Mouse (Mus musculus): ENCODE data around the gene Ms4a6b. TPM values are rescaled to one million over a fixed set of nuclear protein-coding genes. Genes with fewer than 3 reads are reported as not detected.
"Not testable (repeated sequence)": the region's sequence is repeated elsewhere in the genome, so short reads cannot be mapped to it uniquely, and the experiment has no call there.

Ms4a6b gene
- polyA plus RNA-seq, 1 experiment from 2014 or later = 3.1 TPM

DNA sequence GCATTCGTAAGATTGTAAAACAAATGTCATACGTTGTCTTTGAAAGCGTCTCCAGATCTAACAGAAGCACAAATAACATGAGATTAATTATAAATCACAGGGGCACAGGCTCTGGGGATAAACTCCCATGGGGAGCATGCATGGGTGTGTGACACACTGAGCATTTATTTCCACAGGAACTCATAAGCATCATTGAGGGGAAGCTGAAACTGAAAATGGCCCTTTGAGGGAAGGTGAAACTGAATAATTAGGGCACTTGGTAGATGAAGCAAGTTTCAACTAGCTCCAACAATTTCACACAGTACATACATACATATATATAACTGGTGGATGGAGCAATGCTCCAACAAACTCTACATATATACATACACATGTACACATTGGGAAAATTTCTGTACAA is 21.8 kb upstream of the Ms4a6b start:
- no peak for ATAC-seq (ENCODE audit: insufficient number of reproducible peaks, insufficient read depth, low FRiP score, low TSS enrichment)
- Histone ChIP-seq H3K4me1 (no peaks in the 10 kb centered on the region), H3K4me2 (replicated peaks) (no peak overlapping the region), H3K9me3 (no peaks in the 10 kb centered on the region), H3K4me3 (no peak overlapping the region), H3K27ac (no peak overlapping the region), H3K27me3 (no peaks in the 10 kb centered on the region), H3K9ac (no peak overlapping the region), H3K36me3 (no peaks in the 10 kb centered on the region)
- 87% methylated on average over 3 of the region's 3 CpGs for WGBS

DNA sequence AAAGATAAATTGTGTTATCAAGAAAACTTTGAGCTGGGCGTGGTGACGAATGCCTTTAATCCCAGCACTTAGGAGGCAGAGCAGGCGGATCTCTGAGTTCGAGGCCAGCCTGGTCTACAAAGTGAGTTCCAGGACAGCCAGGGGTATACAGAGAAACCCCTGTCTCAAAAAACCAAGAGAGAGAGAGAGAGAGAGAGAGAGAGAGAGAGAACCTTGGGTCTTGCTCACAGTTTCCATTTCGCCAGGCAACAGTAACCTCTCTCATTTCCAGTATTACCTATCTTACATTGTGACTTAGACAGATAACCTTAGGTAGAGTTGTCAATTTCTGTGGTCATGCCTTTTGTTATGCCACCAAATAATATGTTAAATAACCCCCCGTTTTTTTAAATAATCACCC is 20.0 kb upstream of the Ms4a6b start:
- Histone ChIP-seq H3K4me1 (no peaks in the 10 kb centered on the region), H3K4me3 (no peak overlapping the region), H3K4me2 (replicated peaks) (no peak overlapping the region), H3K27ac (no peak overlapping the region), H3K36me3 (no peaks in the 10 kb centered on the region), H3K27me3 (no peaks in the 10 kb centered on the region), H3K9me3 (no peaks in the 10 kb centered on the region), H3K9ac (no peak overlapping the region)
- WGBS = 85% methylated on average over 6 of the region's 6 CpGs
- ATAC-seq (ENCODE audit: insufficient number of reproducible peaks, insufficient read depth, low FRiP score, low TSS enrichment) = no peak

DNA sequence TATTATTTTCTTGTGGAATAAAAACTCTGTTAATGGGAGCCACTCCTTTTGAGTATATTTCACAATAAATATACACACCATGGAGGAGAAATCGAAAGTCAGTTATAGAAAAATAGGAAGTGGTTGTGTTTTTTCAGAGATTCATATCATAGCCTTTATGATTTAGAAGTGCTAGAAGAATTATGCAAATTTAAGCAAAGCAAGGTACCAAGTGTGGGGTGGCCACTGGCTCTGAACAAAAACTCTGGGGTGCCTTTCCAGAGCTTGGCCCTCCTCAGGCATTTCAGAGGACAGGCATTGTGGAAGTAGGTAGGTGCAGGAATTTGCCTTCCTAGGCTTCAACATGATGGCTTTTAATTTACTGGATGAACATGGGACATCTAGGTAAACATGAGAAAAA is 19.0 kb upstream of the Ms4a6b start:
- not testable (repeated sequence) for H3K27me3 ChIP-seq; H3K4me3 ChIP-seq; H3K27ac ChIP-seq; ATAC-seq (ENCODE audit: insufficient number of reproducible peaks, insufficient read depth, low FRiP score, low TSS enrichment); H3K4me2 ChIP-seq (replicated peaks); H3K9me3 ChIP-seq; H3K9ac ChIP-seq; H3K4me1 ChIP-seq; H3K36me3 ChIP-seq
- 76% methylated on average over 1 of the region's 1 CpGs for WGBS

DNA sequence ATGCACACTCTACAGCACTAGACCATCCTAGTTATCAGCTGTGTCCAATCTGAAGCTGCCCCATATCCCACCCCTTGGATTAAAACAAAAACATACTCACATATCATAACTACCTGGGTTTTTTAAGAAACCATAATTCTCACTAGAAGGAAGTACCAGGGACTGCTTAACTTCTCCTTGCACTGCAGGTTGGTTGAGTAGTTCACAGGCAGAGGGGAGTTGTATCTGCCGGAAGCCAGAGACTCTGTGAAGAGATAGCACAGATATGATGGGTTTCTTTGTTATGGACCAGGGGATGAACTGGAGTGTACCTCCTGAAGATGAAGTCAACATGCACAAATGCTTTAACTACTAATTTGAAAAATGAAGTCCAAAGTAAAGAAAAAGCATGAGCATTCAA is 15.5 kb upstream of the Ms4a6b start:
- Histone ChIP-seq H3K9ac (no peak overlapping the region), H3K4me3 (no peak overlapping the region), H3K27me3 (no peaks in the 10 kb centered on the region), H3K4me2 (replicated peaks) (no peak overlapping the region), H3K27ac (no peak overlapping the region), H3K4me1 (no peaks in the 10 kb centered on the region), H3K36me3 (no peaks in the 10 kb centered on the region), H3K9me3 (no peaks in the 10 kb centered on the region)
- 97% methylated on average over 1 of the region's 1 CpGs for WGBS
- no peak for ATAC-seq (ENCODE audit: insufficient number of reproducible peaks, insufficient read depth, low FRiP score, low TSS enrichment)

DNA sequence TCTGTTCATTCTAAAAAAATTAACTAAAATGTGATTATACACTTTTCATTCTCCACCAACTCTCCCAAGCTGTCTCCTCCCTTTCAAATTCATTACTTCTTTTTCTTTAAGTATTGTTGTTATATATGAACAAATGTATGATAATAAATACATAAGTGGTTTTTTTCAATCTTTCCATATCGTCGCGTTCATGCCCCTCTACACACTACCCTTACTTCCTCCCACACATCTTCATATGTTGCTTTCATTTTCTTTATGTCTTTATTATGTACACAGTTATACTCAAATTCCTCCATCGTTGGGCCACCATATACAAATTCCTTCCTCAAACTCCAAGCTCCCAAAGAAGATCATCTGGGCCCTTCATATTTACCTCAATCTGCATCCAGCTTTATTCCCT is 15.0 kb upstream of the Ms4a6b start:
- ATAC-seq (ENCODE audit: insufficient number of reproducible peaks, insufficient read depth, low FRiP score, low TSS enrichment) = no peak
- WGBS = 89% methylated on average over 4 of the region's 4 CpGs
- Histone ChIP-seq H3K36me3 (no peaks in the 10 kb centered on the region), H3K27me3 (no peaks in the 10 kb centered on the region), H3K4me3 (no peak overlapping the region), H3K9me3 (no peaks in the 10 kb centered on the region), H3K27ac (no peak overlapping the region), H3K9ac (no peak overlapping the region), H3K4me1 (no peaks in the 10 kb centered on the region), H3K4me2 (replicated peaks) (no peak overlapping the region)

DNA sequence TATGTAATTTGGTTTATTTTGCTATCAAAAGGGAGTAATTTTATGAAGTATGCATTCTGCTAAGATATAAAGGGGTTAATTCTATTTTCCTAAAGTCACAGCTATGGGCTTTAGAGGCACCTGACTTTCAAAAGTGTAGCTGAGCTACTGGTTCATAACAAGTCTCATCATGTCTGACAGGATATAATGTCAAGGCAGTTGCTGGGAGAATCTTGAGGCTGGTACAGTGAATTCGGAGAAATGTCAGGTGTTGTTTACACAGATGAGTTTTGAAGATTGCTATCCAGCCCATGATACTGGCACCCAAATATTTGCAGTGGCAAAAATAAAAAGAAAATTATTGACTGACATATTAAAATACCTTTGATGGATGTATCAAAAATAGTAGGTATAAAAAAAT is 11.5 kb upstream of the Ms4a6b start:
- no peaks in the 10 kb centered on the region for H3K4me1 ChIP-seq
- H3K36me3 ChIP-seq = no peaks in the 10 kb centered on the region
- H3K27me3 ChIP-seq = no peaks in the 10 kb centered on the region
- H3K27ac ChIP-seq = no peak overlapping the region
- H3K4me2 ChIP-seq (replicated peaks) = no peak overlapping the region
- H3K9me3 ChIP-seq = no peaks in the 10 kb centered on the region
- H3K9ac ChIP-seq = no peak overlapping the region
- ATAC-seq (ENCODE audit: insufficient number of reproducible peaks, insufficient read depth, low FRiP score, low TSS enrichment) = no peak
- WGBS = 76% methylated on average over 1 of the region's 1 CpGs
- H3K4me3 ChIP-seq = no peak overlapping the region

DNA sequence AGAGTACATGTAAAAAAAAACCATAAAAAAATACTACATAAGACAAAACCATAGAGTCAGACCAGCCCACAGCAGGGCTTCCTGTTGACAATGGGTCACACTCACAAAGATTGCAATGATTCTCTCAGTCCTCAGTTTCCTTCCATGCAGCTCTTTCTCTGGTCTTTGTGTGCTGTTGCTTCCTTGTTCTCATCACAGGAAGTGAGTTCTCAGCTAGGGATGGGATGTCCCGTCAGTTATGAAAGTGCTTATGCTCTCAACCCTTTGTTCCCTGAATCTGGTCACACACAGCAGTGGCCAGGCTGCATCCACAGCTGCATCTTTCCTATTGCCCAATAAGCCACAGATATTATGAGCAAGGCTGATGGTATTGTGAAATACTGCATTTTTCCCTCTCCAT is 2.9 kb upstream of the Ms4a6b start:
- Histone ChIP-seq H3K4me1 (no peaks in the 10 kb centered on the region), H3K4me2 (replicated peaks) (no peak overlapping the region), H3K9ac (no peak overlapping the region), H3K27me3 (no peaks in the 10 kb centered on the region), H3K9me3 (no peaks in the 10 kb centered on the region), H3K27ac (no peak overlapping the region), H3K4me3 (no peak overlapping the region), H3K36me3 (no peaks in the 10 kb centered on the region)
- ATAC-seq (ENCODE audit: insufficient number of reproducible peaks, insufficient read depth, low FRiP score, low TSS enrichment) = no peak
- WGBS = 56% methylated on average over 1 of the region's 1 CpGs

DNA sequence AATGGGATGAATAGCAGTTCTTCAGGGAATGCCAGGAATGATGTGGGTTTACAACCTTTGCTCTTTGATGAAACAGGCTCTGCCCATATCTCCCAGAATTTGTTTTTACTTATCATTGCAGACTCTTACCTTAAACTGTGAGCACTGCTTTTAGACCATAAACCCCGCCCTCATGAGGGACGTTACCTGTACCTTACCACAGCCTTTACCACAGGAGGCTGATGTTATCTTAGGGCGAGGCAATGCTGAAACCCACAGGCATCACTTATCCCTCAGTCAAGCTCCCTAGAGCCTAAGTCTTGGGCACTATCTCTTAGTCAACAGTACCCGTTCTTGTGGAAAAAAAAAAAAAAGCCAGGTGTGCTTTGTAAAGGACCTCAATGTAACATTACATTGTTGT is 533 bp downstream of the Ms4a6b start:
- no peaks in the 10 kb centered on the region for H3K4me1 ChIP-seq
- no peaks in the 10 kb centered on the region for H3K9me3 ChIP-seq
- H3K27me3 ChIP-seq = no peaks in the 10 kb centered on the region
- H3K27ac ChIP-seq = no peak overlapping the region
- no peak for ATAC-seq (ENCODE audit: insufficient number of reproducible peaks, insufficient read depth, low FRiP score, low TSS enrichment)
- no peak overlapping the region for H3K4me3 ChIP-seq
- H3K9ac ChIP-seq = no peak overlapping the region
- 73% methylated on average over 4 of the region's 4 CpGs for WGBS
- no peaks in the 10 kb centered on the region for H3K36me3 ChIP-seq
- no peak overlapping the region for H3K4me2 ChIP-seq (replicated peaks)

DNA sequence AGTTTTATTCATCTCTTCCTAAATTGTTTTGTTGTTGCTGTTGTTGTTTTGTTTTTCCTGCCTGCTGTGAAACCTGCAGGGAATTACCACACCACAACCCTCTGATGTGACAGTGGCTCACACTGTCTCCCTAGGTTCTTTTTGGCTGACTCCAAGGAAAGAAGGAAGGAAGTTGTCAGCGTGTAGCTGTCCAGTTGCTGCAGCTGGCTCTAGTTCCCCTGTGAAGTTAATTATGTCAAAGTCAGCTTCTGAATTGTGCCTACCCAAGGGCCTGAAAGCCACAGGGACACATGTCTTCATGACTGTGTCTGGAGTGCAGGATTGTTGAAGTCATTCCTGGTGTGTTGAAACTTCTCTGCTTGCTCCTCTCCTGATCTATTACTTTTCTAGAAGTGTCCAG is 1.1 kb downstream of the Ms4a6b start:
- WGBS = 36% methylated on average over 1 of the region's 1 CpGs
- not testable (repeated sequence) for H3K9me3 ChIP-seq

DNA sequence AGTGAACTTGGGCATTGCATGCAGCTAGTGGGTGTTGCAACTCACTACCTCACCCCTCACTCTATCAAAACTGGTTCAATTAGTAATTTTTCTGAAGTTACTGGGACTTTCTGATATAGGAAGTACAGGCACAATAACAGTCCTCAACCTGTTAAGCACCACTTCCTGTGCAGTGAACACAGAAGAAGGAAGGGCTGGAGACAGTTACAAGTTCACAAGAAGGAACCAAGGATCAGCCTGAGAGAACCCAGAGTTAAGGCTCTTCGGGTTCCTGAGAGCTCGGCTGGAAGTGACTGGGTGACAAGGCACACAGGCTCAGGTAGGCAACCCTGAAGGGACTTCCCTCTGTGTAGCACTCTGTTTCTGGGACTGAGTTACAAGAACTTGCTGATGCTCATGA is 2.0 kb downstream of the Ms4a6b start:
- not testable (repeated sequence) for H3K4me3 ChIP-seq; H3K4me1 ChIP-seq; H3K27ac ChIP-seq; H3K27me3 ChIP-seq; H3K9ac ChIP-seq; H3K36me3 ChIP-seq; ATAC-seq (ENCODE audit: insufficient number of reproducible peaks, insufficient read depth, low FRiP score, low TSS enrichment); H3K9me3 ChIP-seq; H3K4me2 ChIP-seq (replicated peaks)
- 85% methylated on average over 2 of the region's 2 CpGs for whole genome bisulfite sequencing

More for the DNA sequence above, 1.1 kb downstream of the Ms4a6b start:
- not testable (repeated sequence) for H3K27ac ChIP-seq; H3K4me3 ChIP-seq; H3K9ac ChIP-seq; H3K4me1 ChIP-seq; H3K4me2 ChIP-seq (replicated peaks); ATAC-seq (ENCODE audit: insufficient number of reproducible peaks, insufficient read depth, low FRiP score, low TSS enrichment); H3K36me3 ChIP-seq; H3K27me3 ChIP-seq

DNA sequence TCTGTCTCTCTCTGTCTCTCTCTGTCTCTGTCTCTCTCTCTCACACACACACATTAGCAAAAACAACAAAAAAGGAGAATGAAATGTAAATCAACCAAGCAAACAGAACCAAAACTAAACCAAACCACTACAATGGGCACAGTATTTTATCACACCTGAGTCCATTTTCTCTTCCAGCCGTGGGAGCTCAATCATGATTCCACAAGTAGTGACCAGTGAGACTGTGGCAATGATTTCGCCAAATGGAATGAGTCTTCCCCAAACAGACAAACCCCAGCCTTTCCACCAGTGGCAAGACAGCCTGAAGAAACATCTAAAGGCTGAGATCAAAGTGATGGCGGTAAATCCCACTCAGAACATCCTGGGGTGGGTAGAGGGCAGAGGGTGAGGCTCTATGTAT is 3.8 kb downstream of the Ms4a6b start:
- Histone ChIP-seq H3K27ac (no peak overlapping the region), H3K36me3 (no peaks in the 10 kb centered on the region), H3K9me3 (no peaks in the 10 kb centered on the region), H3K27me3 (no peaks in the 10 kb centered on the region), H3K4me3 (no peak overlapping the region), H3K4me2 (replicated peaks) (no peak overlapping the region), H3K9ac (no peak overlapping the region), H3K4me1 (no peaks in the 10 kb centered on the region)
- ATAC-seq (ENCODE audit: insufficient number of reproducible peaks, insufficient read depth, low FRiP score, low TSS enrichment) = no peak
- 82% methylated on average over 3 of the region's 3 CpGs for WGBS

DNA sequence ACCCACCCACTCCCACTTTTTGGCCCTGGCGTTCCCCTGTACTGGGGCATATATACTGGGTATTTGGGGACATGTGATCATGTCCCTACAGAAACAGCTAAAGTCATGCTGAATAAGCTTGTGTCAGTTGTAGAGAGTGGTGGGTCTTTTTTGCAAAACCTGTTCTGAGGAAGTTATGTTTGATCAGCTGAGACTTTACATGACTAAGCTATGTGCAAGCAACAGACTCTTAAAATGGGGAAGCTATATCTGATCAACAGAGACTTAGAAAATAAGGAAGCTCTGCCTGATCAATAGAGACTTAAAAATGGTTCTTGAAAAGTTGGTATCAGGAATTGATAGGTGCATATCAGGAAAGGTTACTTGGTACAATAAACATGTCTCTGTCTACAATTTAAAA is 17.1 kb downstream of the Ms4a6b start:
- no peaks in the 10 kb centered on the region for H3K4me1 ChIP-seq
- H3K9me3 ChIP-seq = no peaks in the 10 kb centered on the region
- no peak overlapping the region for H3K4me3 ChIP-seq
- no peaks in the 10 kb centered on the region for H3K27me3 ChIP-seq
- H3K27ac ChIP-seq = no peak overlapping the region
- no peak overlapping the region for H3K4me2 ChIP-seq (replicated peaks)
- H3K36me3 ChIP-seq = no peaks in the 10 kb centered on the region
- 91% methylated on average over 1 of the region's 1 CpGs for WGBS
- no peak overlapping the region for H3K9ac ChIP-seq
- ATAC-seq (ENCODE audit: insufficient number of reproducible peaks, insufficient read depth, low FRiP score, low TSS enrichment) = no peak

DNA sequence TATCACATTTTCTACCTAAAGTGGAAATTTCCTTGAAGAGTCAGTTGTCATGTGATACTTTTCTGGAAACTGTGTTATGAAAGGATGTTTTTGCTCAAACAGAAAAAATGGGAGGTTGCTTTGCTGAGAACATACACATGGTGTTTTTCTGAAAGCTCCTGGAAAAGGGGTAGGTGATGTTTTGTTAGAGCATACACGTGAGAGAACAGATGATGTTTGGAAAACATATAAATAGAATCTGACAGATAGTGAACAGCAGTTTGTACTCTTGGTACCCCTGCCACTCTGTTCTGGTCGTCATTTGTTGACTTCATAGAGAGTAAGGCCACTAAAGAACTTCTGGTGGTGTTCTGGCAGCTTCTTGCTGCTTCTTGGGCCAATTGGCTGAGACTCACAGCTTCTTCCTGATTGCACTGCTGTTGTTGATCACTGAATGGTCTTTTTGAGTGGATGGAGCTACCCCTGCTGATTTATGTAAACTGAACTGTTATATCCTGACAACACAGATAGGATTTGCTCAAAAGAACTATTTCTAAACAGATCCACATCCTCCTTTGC is 17.7 kb downstream of the Ms4a6b start:
- Histone ChIP-seq H3K4me1 (no peaks in the 10 kb centered on the region), H3K27me3 (no peaks in the 10 kb centered on the region), H3K9ac (no peak overlapping the region), H3K4me3 (no peak overlapping the region), H3K36me3 (no peaks in the 10 kb centered on the region), H3K27ac (no peak overlapping the region), H3K4me2 (replicated peaks) (no peak overlapping the region), H3K9me3 (no peaks in the 10 kb centered on the region)
- 65% methylated on average over 2 of the region's 2 CpGs for WGBS
- no peak for ATAC-seq (ENCODE audit: insufficient number of reproducible peaks, insufficient read depth, low FRiP score, low TSS enrichment)

All from embryonic facial prominence, embryonic 12.5 days (tissue).